Mouse (Mus musculus) G1E (cell line): ENCODE measurements around the gene Ppil6.

Source experiments
- CTCF ChIP-seq: IDR thresholded peaks from 2 replicates; pipeline ENCODE4 v1.5.1; 2012; ENCODE audit warnings: low read depth, low read length, inconsistent platforms, mixed read lengths
- GATA1 ChIP-seq: IDR thresholded peaks from 2 replicates; pipeline ENCODE4 v1.6.1; 2012; ENCODE audit warnings: borderline replicate concordance, low read length, inconsistent platforms, mixed read lengths
- TAL1 ChIP-seq: conservative IDR thresholded peaks from 2 replicates; pipeline ENCODE4 v1.6.1; 2012; ENCODE audit warnings: low read depth, low read length, inconsistent platforms, mixed read lengths

GRCm38 (mm10) chr10:41514921-41515320 lies 24.7 kb downstream of the Ppil6 start:
- TF ChIP-seq CTCF (no peak), TAL1 (no peak), GATA1 (no peak)
